Mouse (Mus musculus) E14TG2a.4 (cell line): ENCODE data around the gene Ccdc106.

Experiments
- CTCF ChIP-seq: conservative IDR thresholded peaks from 2 replicates; pipeline ENCODE4 v1.5.1; 2014; ENCODE audit warnings: low read length
- NANOG ChIP-seq: IDR thresholded peaks from 2 replicates; pipeline ENCODE4 v1.6.1; 2014; ENCODE audit warnings: borderline replicate concordance, low read length, mixed read lengths
- POU5F1 ChIP-seq: IDR thresholded peaks from 2 replicates; pipeline ENCODE4 v1.6.1; 2014; ENCODE audit warnings: low read length, borderline replicate concordance

DNA sequence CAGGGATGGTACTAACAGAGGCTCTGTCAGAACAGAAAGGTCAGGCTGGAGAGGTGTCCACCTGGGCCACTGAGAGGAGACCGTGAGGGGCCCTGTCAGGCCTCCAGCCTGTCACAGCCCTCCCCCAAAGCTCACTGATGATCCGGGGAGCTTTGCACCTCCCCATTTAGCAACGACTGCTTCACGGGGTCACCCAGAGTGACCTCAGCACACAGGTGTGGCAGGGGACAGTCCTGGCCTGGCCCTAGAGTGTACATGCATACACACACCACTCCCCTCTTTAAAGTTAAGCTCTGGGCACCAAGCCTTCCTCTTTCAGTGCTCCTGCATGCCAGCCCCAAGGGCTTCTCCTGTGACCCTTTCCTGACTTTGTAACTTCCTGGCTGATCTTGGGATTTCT is 44.9 kb upstream of the Ccdc106 start:
- TF ChIP-seq CTCF (no peak), NANOG (no peak), POU5F1 (no peak)
